Mouse (Mus musculus) neutrophil, adult 5-6 weeks (primary cell): ENCODE data around the gene Srp68. TPM values are rescaled to one million over a fixed set of nuclear protein-coding genes. Genes with fewer than 3 reads are reported as not detected.

Source experiments
- ATAC-seq: fragments of 151-379, 151-347 bp; 2 replicates; pipeline ENCODE4 v1.8.0; 2017; ENCODE audit warnings: mild to moderate bottlenecking, moderate TSS enrichment; ENCODE audit not compliant: insufficient number of reproducible peaks, poor library complexity, low FRiP score, severe bottlenecking; ENCODE audit errors: extremely low read depth
- total RNA-seq: library from RNA; stranded (forward); fragments of 200-1000 nt; gene quantifications from 2 replicates; pipeline ENCODE4 v1.2.3, GENCODE M21; 2017

Gene Srp68
- total RNA-seq, 1 experiment from 2014 or later: 21.6 TPM

DNA sequence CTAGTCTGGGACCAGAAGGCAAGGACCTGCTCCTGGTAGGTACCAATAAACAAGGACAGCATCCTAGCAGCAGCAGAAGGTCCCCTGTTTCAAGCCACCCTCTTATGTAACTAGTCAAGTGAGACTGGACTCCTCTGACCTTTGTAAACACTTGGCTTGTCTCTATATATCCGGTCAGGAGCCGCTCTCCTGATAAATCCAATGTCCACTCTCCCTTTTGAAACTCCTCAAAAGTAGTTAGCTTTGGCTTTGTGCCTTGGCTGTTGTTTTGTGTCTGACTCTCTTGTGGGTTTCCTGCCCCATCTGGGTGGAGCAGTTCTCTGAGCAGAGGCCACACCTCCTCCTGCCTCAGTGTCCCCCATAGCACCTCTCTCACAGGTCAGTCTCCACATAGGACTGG is 55.8 kb downstream of the Srp68 start:
- no peak for ATAC-seq

DNA sequence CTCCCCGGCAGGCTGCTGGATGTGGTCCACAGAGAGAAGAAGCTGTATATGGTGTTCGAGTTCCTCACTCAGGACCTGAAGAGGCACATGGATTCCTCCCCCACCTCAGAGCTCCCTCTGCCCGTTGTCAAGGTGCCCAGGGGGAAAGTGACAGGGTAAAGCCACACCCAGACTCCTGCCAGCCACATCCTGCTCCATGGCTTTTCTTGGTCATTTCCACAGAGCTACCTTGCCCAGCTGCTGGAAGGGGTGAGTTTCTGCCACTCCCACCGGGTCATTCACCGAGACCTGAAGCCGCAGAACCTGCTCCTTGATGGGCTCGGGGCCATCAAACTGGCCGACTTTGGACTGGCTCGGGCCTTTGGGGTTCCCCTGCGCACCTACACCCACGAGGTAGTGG is 57.5 kb downstream of the Srp68 start:
- no peak for ATAC-seq

DNA sequence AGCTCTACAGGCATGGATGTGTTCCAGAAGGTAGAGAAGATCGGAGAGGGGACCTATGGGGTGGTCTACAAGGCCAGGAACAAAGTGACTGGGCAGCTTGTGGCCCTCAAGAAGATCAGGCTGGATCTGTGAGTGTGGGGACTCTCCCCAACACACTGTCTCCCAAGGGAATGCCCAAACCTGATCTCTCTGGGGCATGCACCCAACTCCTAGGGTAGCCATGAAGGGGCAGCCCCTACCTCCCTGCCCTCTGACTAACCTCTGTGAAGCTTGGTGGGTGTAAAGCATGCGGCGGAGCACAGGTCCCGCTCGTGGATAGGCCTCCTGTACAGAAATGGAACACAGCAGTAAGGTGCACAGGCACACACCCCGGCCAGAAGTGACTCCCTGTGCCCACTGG is 58.0 kb downstream of the Srp68 start:
- no peak for ATAC-seq

DNA sequence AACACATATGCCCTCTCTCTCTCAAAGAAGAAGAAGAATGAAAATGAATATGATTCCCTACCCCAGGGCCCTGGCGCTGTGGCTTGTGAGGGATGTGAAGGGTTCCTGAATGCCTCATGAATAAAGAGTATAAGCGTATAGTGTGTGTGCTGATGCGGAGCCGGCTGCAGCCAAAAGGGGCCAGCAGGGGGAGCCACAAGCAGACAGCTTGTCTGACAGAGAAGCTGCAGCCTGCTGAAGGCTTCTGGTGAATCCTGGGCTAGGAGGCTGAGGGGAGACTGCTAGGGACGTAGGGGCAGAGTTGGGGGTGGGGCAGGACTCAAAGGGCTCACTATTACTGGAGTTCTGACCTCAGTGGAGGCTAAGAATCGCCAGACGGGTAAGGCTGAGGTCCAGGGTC is 58.8 kb downstream of the Srp68 start:
- ATAC-seq: no peak

DNA sequence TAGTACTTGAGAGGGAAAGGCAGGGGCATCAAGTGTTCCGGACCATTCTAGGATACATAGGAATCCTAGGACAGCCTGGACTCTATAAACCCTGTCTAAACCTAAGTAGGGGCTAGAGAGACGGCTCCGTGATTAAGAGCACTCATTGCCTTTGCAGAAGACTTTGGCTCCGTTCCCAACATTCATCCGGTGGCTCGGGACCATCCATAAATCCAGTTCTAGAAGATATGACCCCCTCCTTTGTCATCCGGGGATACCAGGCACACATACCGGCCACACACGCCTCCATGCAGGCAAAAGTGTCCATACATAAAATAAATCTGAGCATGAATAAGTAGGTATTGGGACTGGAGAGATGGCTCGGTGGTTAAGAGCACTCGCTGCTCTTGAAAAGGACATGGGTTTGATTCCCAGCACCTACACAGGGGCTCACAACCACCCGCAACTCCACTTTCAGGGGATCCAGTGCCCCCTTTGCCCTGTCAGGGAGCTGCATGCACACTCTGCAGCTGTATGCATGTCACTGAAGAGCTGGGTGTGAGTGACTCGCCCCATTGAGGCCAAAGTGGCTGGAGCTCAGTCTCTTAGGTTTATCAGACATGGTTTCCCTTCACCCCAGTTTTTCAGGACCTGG is 60.0 kb downstream of the Srp68 start:
- ATAC-seq: no peak

DNA sequence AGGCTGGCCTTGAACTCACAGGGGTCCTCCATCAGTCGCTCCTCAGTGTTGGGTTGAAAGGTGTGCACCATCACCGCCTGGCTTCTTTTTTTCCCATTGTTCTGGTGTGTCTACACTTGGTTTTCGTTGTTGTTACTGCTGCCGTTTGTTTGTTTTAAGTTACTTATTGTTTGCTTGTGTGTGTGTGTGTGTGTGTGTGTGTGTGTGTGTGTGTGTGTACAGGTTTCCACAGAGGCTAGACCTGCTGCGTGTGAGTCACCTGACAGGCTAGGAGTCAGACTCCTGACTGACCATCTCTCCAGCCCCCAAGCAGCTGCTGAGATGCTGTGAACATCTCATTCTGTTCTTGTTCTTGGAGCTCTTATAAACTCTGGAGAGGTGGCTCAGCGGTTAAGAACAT is 61.2 kb downstream of the Srp68 start:
- ATAC-seq: no peak

DNA sequence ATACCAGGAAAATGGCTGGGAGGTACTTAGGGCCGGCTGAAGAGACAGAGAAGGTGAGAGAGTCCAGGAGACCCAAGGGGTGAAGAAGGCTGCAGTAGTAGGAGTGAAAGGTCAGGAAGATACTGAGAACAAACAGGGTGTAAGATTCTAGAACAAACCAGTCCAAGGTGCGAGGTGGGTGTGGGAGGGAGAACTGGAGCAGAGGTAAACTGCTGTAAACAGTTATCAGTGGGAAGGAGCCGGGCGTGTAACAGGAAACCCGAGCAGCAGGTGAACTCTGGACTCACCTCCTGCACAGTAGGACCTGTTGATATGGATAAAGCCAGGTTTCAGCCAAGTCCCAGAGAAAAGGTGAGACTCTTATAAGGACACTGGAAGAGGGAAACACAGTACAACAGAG is 63.3 kb downstream of the Srp68 start:
- no peak for ATAC-seq

DNA sequence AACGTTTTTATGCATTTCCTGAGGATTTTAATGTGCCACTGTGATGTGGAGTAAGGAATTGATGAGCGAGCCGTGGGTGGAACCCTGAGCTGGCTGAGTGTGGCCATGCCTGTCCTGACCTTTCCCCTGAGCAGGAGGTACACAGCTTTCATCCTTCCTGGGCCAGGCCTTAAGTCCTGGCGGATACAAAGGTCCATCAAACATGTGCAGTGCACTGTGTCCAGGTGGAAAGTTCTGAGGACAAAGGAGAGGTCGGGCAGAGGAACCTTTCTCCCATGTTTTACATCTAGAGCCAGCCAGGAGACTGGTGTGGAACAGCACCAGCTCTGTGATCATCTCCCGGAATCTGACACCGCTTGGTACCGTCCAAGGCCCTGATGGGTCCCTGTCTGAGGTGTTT is 64.8 kb downstream of the Srp68 start:
- ATAC-seq: no peak

DNA sequence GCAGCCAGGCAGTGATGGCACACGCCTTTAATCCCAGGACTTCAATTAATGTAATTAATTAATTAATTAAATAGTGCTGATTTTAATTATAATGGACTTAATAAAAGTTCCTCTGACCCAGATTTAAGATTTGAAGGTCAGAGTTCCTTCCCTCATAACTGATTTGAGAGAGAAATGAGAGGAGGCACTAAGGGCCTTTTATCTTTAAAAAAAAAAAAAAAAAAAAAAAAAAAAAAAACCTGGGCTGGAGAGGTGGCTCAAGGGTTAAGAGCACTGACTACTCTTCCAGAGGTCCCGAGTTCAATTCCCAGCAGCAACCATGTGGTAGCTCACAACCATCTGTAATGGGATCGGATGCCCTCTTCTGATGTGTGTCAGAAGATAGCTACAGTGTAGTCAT is 65.4 kb downstream of the Srp68 start:
- ATAC-seq: no peak

DNA sequence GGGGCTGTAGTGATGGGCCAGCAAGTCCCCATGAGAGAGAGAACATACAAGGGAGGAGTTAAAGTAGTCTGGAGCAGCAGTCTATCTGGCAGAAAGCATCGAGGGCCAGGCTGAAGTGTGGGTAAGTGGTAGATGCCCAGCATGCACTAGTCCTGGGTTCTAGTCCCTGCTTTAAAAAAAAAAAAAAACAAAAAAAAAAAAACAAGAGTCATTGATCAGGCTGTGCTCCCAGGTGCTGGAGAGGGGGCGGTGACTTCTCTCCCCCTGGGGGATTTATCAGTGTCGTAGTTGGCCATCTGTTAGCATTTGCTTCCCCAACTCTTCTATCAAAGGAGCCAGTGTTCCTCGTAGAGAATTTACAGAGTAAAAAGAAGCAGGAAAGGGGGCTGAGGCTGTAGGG is 67.3 kb downstream of the Srp68 start:
- no peak for ATAC-seq

DNA sequence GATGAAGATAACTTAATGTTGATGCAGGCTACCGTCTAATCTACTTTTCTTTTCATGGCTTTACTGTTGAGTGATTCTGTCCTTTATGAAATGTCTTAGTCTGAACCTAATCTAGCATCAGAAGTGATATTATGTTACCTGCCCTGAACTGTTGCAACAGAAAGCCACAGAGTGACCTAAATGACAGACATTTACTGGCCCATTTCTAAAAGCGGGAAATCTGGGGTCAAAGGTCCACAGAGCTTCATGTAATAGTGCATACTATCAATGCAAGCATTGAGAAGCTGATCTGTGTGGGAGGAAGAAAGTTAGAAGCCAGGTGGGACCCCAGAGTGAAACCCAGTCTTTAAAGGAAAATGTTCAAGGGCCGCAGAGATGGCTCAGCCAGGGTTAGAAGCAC is 70.9 kb downstream of the Srp68 start:
- no peak for ATAC-seq

DNA sequence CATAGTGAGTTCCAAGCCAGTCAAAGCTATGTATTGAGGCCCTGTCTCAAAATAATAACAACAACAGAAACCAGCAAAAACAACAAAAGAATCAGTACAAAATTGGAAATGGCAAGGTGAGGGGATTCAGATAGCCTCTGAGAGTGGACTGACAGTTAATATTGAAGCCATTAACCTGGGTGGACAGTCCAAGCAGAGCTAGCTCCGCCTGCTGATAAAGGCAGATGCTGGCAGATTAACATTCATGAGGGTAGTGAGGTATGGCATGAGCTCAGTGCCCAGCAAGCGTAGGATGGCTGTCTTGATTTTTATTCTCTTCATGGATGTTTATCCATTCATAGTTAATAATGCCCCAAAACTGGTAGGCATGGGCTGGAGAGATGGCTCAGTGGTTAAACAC is 72.9 kb downstream of the Srp68 start:
- no peak for ATAC-seq

DNA sequence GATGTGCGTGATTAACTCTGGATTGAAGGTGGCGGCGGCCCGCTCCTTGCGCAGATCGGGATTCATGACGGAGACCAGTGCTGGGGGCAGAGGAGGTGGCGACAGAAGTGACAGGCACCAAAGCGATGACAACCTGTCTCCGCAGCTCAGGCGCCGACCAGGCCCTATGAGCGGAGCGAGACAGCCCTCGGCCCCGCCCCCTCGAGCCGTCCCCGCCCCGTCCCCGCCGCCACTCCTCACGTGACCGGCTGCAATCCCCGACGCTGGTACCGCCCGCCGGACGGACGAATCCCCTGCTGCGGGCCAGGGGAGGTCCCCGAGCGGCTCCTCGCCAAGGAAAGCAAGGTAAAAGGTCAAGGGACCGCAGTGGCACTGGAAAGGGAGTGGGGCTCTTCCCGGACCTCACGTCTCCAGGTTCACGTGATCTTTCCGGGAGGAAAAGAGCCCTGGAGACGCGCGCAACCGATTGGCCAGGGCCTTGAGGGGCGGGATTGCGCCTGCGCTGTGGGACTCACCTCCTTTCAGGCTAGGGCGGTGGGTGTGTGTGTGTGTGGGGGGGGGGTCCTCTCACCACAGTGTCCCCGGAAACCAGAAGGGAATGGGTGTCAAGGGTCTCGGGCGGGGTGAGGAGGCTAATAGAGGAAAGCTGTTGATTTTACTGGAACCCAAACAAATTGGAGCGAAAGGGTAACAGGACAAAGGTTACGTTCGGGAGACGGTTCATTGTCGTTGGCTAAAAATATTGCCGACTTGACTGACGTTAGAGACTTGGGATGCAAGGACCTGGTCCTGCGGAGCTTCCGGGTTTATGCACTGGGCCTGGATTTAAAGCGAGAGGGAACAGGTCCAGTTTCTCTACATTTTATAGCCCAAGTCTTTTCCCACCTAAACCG is 75.1 kb downstream of the Srp68 start, which contains the start of the genes Ten1 and Acox1:
TSS of gene Ten1 (plus strand) at position 217 of the 893 bp plus-strand sequence.
TSS of gene Acox1 (minus strand) at position 407 of the 893 bp plus-strand sequence.
- ATAC-seq: peak; percentile 91

DNA sequence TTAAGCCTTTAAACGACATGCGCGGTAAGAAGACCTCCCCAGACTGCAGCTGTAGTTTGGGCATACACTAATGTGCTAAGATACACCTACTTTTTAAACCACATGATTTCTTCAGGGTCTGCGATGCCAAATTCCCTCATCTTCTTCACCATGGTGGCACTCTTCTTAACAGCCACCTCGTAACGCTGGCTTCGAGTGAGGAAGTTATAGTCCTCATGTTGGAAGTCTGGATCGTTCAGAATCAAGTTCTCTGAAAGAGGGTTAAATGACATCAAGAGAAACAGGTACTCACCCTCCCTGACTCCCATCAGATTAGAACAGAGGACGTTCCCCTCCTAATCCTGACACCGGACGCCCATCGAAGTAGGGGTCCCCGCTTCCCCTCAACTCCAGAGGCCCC is 75.9 kb downstream of the Srp68 start:
- ATAC-seq: no peak

DNA sequence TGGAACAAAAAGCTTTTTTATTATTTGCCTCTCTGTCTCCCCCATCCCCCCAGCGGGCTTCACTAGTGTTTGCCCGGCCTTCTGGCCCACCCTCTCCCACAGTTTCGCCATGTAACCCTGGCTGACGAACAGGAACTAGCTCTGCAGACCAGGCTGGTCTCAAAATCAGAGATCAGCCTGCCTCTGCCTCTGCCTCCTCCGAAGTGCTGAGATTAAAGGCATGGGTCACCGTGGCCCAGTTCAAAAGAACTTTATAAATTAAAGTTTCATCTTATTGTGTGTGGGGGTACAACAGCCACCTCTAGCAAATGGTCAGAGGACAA is 76.5 kb downstream of the Srp68 start:
- ATAC-seq: no peak

DNA sequence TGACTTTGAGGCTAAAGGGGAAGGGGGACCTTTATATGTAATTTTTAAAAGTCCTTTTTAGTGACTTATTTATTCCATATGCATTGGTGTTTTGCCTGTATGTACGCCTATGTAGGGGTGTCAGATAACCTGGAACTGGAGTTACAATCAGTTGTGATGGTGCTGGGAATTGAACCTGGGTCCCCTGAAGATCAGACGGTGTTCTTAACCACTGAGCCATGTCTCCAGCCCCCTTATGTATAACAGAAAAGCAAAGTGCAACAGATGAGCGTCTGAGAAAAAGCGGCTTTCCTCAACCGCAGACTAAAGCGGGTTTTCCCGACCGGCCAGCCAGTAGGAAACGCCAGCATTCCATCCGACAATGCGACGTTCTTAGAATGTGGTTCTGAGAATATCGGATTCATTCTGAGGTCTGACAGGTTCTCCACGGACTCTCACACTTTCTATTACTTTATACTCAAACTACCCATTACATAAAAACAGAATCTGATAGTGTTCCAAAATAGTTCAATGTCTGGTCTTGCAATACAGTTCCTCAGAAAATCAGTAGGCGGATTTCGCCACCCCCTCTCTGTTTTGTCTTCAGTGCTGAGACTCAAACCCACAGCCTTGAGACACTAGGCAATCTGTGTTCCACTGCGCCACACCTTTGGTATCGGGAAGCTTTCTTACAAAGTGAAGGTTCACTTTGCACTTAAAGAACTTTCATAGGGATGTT is 77.0 kb downstream of the Srp68 start:
- ATAC-seq: no peak

DNA sequence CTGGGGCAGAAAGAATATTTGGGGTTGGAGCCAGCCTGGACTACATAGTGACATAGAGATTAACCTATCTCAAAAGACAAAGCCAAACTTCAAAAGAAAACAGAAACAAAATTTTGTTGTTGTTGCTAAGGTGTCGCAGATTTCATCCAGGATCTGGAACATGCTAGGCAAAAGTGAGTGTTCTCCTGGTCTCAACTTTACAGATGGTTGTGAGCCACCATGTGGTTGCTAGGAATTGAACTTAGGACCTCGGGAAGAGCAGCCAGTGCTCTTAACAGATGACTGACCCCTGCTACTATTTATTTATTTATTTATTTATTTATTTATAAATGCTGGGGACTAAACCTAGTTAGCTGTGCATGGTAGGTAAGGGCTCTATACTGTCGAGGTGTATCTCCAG is 77.7 kb downstream of the Srp68 start:
- ATAC-seq: no peak

DNA sequence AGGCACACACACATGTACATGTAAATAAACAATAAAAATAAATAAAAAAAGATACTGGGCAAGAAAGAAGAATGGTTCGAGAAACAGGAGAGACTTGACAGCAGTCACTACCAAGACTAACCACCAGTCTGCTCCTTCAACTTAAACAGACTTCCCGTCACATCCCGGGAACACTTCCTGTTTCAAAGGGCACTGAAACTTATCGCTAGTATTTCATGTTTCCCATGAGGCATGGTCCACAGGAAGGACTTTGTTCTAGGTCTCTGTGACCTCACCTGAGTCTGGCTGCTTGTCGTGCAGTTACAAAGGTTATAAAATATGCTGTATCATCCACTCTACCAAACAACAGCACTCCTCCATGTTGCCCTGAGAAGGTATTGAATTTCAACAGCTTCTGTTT is 78.8 kb downstream of the Srp68 start:
- no peak for ATAC-seq
